Mouse (Mus musculus): ENCODE results near the gene Gckr.

Gene Gckr

DNA sequence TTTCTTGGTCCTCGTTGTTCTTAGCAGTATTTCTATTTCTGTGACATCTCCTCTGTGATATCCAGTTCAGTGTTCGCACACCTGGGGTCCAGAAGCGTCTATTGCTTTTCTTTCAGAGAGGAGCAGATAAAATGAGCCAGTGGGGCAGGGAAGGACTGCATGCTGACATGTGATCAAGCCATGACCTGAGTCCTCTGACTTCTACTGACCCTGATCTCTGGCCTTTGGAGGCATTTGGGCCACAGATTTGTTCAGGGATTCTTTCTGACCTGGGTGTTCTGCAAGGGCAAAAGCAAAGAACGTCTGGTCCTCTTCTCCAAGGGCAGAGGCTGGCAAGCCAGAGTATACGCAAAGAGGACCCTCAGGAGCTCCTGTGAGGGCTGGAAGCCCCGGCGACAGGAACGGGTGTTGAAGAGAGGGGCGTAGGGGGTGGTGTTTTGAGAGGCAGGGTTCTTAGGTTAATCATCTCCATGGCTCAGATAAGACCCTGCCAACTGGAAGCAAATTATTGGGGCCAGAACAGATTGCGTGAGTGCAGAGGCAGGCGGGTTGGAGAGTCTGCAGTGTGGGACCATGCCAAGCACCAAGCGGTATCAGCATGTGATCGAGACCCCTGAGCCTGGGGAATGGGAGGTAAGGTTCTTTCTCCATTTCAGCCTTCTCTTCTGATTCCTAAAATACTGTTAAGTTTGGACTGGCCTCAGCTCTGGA is at the start of gene Gckr:
Gckr (plus strand) TSS at position 397 of the 711 bp plus-strand sequence.
- no peak for DNase-seq (ENCODE audit: low spot score)

GRCm38 (mm10) chr5:31250716-31251115 is 46.5 kb upstream of the Gckr start:
- DNase-seq (ENCODE audit: low spot score): no peak

DNA sequence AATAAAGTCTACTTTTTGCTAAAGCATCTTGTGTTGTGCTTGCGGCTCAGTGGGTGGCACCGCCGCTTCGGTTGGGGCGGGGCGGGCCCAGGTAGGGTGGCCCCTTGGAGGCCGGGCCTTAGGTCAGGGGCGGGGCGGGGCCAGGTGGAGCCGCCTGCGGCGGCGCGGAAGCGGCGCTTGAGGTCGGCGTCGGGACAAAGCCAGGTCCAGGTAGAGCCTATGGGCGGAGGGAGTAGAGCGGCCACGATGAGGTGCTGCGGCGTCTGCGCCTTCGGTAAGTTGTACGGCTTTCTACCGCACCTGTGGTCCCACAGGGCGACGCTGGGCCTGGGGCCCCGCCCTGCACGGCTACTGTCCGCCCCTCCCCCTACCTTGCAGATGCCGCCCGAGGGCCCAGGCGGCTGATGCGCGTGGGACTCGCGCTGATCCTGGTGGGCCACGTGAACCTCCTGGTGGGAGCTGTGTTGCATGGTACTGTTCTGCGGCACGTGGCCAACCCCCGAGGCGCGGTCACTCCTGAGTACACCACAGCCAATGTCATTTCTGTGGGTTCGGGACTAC is 45.6 kb upstream of the Gckr start, which contains the start of gene Krtcap3:
Krtcap3 (plus strand) TSS at position 151 of the 561 bp plus-strand sequence.
- peak; percentile 83 for DNase-seq (ENCODE audit: low spot score)

- no peak for DNase-seq (ENCODE audit: low spot score)
These were observed 45.1 kb upstream of the Gckr start for GRCm38 (mm10) chr5:31252151-31252550.

DNA sequence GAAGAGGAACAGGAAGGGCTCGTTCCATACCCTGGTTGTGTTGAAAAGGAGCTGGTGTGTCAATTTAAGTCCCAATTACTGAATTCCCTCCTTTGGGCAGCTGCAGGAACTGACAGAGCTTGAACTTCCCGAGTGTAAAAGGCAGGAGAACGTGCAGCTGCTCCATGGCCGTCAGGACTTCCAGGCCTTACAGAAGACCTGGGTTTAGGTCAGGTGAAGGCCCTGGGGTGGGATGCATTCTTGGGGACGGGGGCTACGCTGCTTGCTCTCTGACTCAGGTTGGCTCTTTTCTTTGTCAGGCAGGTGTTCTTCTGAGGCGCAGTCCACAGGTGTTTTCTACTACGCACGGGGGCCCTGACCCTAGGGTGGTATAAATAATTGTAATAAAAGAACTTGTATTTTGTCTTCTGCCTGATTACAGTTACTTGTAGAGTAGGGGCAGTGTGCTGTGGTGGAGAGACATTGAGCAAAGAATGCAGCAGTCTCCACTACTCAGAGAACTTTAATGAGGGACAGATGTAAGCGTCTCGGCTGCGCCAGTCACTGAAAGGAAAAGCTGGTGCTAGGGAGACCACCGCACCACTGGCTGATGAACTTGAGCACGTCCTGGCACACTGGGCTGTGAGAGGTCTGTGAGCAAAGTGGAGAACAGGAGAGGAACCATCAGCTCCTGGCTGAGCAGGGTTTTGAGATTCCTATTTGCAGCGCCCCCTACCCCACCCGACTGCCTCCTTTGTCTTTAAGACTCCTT is 44.3 kb upstream of the Gckr start:
- DNase-seq (ENCODE audit: low spot score): no peak

- DNase-seq (ENCODE audit: low spot score): no peak
These were observed 43.4 kb upstream of the Gckr start for GRCm38 (mm10) chr5:31253806-31254205.

- DNase-seq (ENCODE audit: low spot score): peak; percentile 74
These were observed 42.8 kb upstream of the Gckr start for GRCm38 (mm10) chr5:31254452-31254851.

GRCm38 (mm10) chr5:31254901-31255300 is 42.3 kb upstream of the Gckr start:
- DNase-seq (ENCODE audit: low spot score): no peak

- DNase-seq (ENCODE audit: low spot score): no peak
These were observed 41.9 kb upstream of the Gckr start for GRCm38 (mm10) chr5:31255381-31255780.

DNA sequence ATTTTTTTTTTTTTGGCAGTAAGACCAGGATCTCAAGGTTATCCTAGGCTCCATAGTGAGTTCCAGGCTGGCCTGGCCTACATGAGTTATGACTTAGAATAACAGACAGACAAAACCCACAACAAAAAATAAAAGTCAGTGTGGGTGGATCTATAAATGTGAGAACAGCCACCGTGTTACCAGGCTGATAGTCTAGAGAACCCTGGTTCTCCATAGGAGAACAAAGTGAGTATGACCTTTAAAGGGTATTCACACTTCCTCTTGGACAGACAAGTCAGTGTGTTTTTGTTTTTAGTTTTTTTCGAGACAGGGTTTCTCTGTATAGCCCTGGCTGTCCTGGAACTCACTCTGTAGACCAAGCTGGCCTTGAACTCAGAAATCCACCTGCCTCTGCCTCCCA is 41.3 kb upstream of the Gckr start:
- no peak for DNase-seq (ENCODE audit: low spot score)

GRCm38 (mm10) chr5:31257616-31258015 is 39.6 kb upstream of the Gckr start:
- DNase-seq (ENCODE audit: low spot score): no peak

GRCm38 (mm10) chr5:31266101-31266500 is 31.1 kb upstream of the Gckr start:
- DNase-seq (ENCODE audit: low spot score): peak; percentile 29

DNA sequence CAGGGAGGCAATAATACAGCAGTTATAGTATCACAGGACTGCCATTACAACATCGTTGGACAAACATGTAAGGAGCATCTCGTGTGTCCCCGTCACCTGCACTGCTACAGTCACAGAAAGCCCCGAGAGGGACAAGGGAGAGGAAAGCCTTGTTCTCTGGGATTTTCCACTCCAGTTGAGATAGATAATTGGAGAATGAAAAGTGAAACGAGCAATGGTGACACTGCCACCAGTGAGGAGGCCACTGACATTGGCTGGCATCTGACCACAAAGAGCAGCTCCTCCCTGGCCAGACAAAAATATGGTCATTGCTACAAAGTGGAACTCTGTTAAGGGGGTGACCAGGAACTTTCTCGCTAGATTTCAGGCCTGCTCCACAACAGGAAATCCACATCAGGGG is 29.6 kb upstream of the Gckr start:
- DNase-seq (ENCODE audit: low spot score): no peak

GRCm38 (mm10) chr5:31273018-31273417 is 24.2 kb upstream of the Gckr start:
- DNase-seq (ENCODE audit: low spot score): no peak

GRCm38 (mm10) chr5:31279245-31279988 is 17.8 kb upstream of the Gckr start:
- DNase-seq (ENCODE audit: low spot score): no peak

DNA sequence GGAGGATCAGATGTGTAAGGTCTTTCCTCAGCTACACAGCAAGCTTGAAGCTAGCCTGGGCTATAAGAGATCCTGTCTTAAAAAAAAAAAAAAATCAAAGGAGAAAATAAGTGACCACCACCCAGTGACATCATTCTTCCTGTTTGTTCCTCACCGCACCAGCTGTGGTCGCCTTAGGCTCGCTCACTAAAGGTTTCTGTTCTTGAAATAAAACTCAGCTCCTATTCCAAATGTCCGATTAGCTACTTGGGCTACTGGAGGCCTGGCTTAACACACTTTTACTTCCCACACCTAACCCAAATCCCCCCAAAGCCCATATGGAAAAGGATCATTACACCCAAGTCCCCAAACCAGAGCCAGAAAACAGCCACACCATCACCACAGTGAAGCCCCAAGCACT is 9.0 kb upstream of the Gckr start:
- no peak for DNase-seq (ENCODE audit: low spot score)

DNA sequence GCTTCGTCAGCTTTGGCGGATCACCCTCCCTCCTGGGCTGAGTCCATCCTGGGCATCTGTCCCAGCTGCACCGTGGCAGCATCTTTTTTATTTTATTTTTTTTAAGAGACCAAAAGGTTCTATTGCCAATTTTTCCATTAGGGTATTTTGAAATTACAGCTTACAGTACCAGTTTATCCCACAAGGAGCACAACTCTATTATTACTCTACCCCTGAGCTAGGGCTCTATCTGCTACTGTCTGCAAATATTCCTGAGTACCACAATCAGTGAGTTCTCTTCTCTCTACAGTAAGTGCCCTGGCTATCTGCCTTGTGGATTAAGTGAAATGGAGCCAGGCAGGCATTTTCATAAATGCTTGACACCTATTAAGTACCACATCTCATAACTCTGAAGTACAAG is 8.6 kb upstream of the Gckr start:
- DNase-seq (ENCODE audit: low spot score): no peak

DNA sequence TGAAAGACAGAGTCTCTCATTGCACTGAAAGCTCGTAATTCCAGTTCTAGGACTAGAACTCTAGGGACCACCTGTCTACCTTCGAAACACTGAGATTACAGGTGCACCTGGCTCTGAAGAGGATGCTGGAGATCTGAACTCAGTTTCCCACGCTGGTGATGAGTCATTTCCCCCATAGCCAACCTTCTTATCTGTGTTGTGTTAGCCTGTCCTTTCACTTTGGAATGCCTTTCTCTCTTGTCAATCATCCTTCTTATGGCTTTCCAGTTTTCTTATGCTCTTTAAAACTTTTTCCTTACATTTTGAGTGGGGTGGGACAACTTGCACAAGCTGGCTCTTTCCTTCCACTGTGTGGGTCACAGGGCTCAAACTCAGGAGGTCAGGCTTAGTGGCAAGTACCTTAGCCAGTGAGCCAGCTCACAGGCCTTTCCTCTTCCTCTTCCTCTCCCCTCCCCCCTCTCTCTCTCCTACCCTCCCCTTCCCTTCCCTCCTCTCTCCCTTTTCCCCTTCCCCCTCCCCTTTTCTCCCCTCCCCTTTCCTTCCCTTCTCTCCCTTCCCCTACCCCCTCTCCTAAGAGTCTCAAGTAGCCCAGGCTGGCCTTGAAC is 7.5 kb upstream of the Gckr start:
- no peak for DNase-seq (ENCODE audit: low spot score)

DNA sequence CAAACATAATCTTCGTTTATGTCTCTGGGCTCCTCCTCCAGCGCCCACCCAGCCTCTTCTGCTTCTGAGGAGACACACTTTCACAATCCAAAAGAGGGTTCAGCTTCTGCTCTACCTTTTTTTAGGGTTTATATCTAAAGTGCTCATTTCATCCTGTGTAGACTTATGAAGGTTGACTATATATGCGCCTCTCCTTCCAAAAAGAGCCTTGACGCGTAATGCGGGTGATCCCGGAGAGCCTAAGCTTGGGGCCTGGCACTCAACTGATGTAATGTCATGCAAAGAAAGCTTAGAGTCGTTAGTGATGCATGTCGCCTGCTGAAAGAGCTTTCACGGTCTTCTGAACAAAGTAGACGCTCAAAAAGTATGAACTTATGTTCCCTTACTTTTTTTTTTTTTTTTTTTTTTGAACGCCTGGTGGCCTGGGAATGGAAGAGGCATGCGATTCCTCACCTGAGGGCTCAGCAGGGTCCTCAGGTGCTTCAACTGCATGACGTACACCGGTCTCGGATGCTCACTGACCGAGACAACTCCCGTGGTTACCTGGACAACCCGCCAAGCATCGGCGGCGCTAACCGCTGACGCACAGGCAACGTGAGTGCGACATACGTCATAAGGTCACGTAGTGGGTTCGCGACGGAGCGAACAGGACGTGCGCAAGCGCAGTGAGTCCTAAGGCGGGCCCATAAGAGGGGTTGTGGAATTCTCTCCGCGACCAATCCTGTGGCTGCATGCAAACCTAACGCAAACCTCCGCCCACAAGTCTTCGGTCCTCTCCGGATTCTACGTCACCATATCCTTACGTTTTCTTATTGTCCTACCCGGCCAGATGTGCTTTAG is 6.5 kb upstream of the Gckr start, which contains the start of gene Ift172:
Ift172 (minus strand) TSS at position 596 of the 840 bp plus-strand sequence.
- DNase-seq (ENCODE audit: low spot score): peak; percentile 97

GRCm38 (mm10) chr5:31291361-31291688 is 5.9 kb upstream of the Gckr start:
- DNase-seq (ENCODE audit: low spot score): no peak

GRCm38 (mm10) chr5:31294964-31295605 is 2.2 kb upstream of the Gckr start:
- no peak for DNase-seq (ENCODE audit: low spot score)

Data from urinary bladder, postnatal 14 days (tissue).